Mouse (Mus musculus) urinary bladder, postnatal 0 days (tissue): ENCODE results near the gene Ppp1r1b. TPM values are rescaled to one million over a fixed set of nuclear protein-coding genes. Genes with fewer than 3 reads are reported as not detected.

Experiments used
- polyA plus RNA-seq: library from polyadenylated mRNA; unstranded; fragments of >200 nt; fragmentation: Nextera tagmentation; extraction: Ambion mirVana; gene quantifications from 2 replicates; pipeline ENCODE4 v1.2.1, GENCODE M21; 2015

Ppp1r1b gene
- 0.11 TPM in 1 of 2 replicates, not detected in the other for polyA plus RNA-seq

DNA sequence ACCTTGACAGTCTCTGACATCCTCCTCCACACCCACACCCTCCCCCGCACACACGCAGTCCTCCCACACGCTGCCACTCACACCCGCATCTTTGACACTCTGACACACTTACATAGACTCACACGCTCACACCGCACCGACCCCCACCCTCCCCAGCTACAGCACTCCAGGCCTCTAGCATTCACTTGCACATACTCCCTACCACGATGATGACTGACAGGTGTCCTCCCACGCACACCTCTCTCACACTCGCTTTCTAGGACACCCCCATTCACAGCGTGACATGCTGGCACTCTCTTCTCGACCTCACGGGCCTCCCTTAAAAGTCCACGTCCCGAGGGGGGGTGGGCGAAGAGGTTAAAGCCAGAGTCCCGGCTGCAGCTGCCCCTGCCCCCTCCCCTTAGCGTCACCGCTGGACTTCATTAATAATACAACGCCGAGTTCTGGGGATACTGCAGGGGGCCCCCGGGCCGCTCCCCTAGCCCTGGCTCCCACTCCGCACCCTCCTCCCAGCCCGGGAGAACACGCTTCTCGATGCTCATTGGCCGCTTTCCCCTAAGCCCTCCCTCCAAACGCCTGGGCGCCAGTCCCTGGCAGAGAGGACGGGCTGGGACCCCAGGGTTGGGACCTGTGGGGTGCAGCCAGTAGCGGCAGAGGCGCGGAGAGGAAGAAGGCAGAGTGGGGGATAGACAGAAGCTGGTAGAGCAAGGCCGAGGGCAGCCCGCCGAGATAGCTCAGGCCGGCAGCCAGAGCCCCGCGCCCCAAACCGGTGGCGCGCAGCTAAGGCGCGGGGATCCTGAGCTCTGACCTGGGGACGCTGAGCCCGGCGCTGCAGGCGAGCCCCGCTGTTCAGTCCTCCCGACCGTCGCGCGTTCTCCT is at the start of gene Ppp1r1b:
Gene Ppp1r1b, plus strand, starts transcription at position 322 of the 879 bp plus-strand sequence.

DNA sequence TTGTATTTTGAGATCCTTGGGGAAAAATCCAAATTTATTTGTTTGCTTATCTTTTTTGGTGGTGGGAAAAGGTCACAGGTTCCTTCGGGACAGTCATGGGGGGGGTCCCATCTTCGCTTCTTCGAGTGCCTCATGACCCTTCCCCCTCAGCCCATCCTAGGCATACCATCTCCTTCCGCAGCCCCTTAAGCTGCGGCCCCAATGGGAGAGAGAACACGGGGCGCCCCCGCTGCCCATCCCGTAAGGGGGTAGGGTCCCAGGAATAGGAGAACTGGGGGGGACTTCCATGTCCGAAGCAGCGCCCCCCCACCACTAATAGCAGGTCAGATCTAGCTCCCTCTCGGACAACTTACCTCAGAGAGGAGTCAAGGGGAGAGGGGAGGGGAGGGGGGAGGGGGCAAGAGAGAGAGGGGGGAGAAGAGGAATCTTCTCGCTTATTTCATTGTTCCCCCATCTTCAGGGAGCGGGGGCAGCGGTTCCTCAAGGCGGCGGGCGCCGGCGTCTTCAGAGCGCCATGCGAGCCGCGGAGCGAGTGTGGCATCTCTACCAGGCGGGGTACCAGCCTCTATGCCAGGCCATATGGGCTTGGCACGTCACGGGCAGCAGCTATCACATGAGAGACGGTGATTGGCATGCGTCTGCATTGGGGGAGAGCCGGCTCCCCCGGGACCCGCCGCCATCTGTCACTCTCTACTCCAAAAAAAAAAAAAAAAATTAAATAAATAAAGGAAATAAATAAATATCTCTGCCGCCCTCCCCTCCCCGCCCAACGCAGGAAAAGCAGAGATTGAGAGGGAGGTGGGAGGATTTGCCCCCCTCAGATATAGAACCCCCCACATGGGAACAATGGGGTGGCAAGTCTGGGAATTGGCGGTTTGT is 18.9 kb upstream of the Ppp1r1b start, which contains the start of gene Neurod2:
Gene Neurod2, minus strand, starts transcription at position 568 of the 879 bp plus-strand sequence.

DNA sequence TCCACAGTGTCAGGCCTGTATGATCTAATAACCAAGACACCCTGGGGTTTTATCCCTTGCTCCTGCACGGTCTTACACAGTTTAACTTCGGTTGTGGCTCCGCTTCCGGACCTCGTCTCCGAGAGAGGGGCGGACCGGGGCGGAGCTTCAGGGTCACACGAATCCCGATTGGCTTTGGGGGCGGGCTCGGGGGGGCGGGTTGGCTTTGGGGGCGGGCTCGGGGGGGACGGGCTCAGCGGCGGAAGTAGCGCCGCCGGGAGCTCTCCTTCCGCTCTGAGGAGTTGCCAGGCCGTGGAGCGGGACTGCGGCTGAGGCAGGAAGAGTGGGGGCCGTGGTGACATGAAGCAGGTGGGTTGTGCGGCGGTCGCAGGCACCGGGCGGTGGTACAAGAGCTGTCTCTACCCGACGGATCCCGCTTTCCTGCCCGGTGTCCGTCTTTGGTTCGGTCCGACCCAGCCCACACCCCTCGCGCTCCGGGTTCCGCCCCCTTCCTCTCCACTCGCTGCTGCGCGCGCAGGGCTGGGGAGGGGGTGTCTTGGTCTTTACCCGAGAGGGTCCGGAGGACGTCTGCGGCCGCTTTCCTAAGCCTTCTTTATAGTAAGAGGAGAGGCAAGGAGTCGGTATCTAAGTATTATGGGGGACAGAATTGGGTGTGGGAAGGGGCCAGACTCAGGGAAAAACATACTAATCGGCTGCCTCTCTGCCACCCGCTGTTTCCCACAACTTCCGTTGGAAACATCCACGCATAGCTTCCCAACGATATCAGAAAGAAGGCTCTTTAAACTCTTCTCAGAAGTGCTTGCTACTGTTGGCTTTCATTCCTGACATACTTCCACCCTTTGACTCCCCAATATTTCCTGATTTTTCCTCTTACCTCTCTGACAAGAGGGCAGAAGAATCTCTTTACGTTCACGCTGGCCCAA is 10.2 kb downstream of the Ppp1r1b start, which contains the start of gene Stard3:
Gene Stard3, plus strand, starts transcription at position 208 of the 923 bp plus-strand sequence.

DNA sequence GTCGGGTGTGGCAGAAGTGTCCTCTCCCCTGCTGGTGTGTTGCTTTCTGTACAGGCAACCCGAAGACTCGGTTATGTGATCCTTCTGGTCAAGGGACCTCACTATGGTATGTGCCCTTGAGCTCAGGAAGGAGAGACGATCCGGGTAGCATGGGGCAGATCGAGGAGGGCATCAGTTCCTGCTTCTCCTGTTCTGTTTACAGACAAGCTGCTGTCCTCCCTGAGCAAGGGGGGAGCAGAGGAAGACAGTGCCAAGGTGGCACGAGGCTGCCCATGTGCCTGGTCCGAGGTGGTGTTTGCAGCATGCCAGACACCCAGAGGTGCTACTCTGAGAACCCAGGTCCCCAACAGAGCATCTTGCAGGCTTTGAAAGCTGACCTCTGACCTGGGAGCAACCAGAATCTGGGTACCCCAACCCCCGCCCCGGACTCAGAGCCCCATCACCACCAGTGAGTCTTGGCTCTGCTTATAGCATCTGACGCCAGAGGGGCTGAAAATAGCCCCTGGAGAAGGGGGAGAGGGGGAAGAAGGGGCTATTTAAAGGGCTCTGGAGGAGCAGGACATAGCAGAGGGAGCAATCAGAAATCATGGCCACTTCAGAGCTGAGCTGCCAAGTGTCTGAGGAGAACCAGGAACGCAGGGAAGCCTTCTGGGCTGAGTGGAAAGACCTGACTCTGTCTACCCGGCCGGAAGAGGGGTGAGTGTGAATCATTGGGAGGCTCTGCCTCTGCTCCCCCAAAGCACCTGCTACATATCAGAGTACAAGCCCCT is 35.2 kb downstream of the Ppp1r1b start, which contains the start of gene Tcap:
Gene Tcap, plus strand, starts transcription at position 551 of the 770 bp plus-strand sequence.

DNA sequence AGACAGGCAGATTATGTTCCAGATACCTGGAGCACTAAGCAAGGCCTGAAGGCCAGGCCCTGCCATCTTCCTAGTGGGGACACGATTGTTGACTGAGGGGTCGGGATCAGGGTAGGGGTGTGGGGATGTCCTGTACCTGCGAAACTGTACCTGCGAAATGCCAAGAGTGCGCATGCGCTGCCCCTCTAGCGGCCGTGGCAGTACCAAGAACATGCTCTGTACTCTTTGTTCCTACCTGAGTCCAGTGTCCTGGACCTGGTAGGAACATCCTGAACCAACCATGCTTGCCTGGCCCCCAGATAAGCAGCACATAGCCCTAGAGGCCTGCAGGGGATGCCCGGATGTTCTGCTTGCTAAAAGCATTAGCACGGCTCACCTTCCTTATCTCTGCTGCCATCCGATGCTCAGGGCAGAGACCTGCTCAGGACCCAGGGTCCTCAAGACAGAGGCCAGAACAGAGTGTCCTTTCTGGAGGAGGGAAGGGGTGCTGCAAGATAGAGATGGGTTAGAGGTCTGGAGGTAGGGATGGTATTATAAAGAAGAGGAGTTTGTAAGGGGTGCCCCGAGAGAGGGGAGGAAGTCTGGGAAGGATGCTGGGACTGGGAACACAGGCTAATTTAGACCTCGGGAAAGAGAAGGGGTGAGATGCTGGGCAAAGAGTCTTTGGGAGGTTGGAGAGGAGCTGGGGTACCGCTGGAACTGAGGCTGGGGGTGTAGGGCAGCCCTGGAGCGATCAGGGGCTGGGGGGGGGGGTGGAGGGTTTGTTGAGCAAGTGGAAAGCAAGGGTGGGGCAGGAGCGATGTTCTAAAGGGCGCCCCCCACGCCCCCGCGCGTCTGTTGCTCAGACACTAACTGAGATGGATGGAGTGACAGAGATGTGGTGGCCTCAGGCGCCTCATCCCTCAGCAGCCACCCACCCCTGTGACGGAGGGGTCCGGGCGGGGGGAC is 37.7 kb downstream of the Ppp1r1b start, which contains the start of gene Pnmt:
Gene Pnmt, plus strand, starts transcription at position 813 of the 948 bp plus-strand sequence.

DNA sequence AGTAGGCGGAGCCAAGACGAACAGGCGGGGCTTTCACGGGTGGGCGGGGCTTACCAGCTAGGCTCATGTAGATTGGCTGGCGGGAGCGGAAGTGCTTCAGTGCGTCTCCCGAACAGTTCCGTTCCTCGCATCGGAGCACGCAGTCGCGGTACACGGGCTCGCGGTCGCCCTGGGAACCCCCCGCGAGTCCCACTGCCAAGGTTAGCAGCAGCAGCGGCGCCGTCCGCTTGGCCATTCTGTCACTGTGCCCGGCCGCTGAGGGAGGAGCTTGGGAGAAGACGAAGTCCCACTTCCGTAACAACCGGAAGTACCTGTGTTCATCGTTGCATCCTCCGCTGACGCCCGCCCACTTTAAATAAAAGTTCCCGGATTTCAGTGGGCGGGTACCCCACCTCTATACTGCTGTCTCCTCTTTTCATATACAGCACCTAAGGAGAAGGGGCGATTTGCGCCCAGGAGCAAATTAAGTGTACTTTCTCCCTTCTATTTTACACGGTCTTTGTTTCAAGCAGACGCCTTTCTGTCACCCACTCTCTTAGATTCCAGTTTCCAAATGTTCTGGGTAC is 52.0 kb downstream of the Ppp1r1b start, which contains the start of gene Pgap3:
Gene Pgap3, minus strand, starts transcription at position 330 of the 566 bp plus-strand sequence.

Other genes with a start within 250 kb of the Ppp1r1b start
- gene Fbxl20, start 198.0 kb upstream of the Ppp1r1b start, polyA plus RNA-seq: 8.3 and 11.1 TPM in 2 replicates
- gene Med1, start 155.1 kb upstream of the Ppp1r1b start, polyA plus RNA-seq: 25.0 and 28.0 TPM in 2 replicates
- gene Cdk12, start 145.3 kb upstream of the Ppp1r1b start, polyA plus RNA-seq: 4.1 and 4.5 TPM in 2 replicates
- gene Neurod2, start 18.8 kb upstream of the Ppp1r1b start, polyA plus RNA-seq: not detected in 2 replicates
- gene Stard3, start 10.0 kb downstream of the Ppp1r1b start, polyA plus RNA-seq: 14.5 and 18.6 TPM in 2 replicates
- 0.17 TPM in 1 of 2 replicates, not detected in the other for gene Tcap, start 35.4 kb downstream of the Ppp1r1b start, polyA plus RNA-seq
- gene Pnmt, start 38.0 kb downstream of the Ppp1r1b start, polyA plus RNA-seq: not detected in 2 replicates
- 4.9 and 5.2 TPM in 2 replicates for gene Pgap3, start 52.1 kb downstream of the Ppp1r1b start, polyA plus RNA-seq
- gene Erbb2, start 64.1 kb downstream of the Ppp1r1b start, polyA plus RNA-seq: 19.6 and 20.7 TPM in 2 replicates
- gene Mien1, start 90.6 kb downstream of the Ppp1r1b start, polyA plus RNA-seq: 68.4 and 69.1 TPM in 2 replicates
- 18.8 and 21.9 TPM in 2 replicates for gene Grb7, start 98.0 kb downstream of the Ppp1r1b start, polyA plus RNA-seq
- gene Ikzf3, start 197.6 kb downstream of the Ppp1r1b start, polyA plus RNA-seq: 2.3 and 2.8 TPM in 2 replicates
- 0.16 and 0.56 TPM in 2 replicates for gene Zpbp2, start 202.7 kb downstream of the Ppp1r1b start, polyA plus RNA-seq
- gene Ormdl3, start 239.0 kb downstream of the Ppp1r1b start, polyA plus RNA-seq: 49.1 and 50.2 TPM in 2 replicates
- not detected in 2 replicates for gene Lrrc3c, start 249.9 kb downstream of the Ppp1r1b start, polyA plus RNA-seq